Mouse (Mus musculus): ENCODE data around the gene Myo1a. TPM values are rescaled to one million over a fixed set of nuclear protein-coding genes. Genes with fewer than 3 reads are reported as not detected.

Gene Myo1a
- polyA plus RNA-seq, 1 experiment from 2014 or later: 0.19 TPM

DNA sequence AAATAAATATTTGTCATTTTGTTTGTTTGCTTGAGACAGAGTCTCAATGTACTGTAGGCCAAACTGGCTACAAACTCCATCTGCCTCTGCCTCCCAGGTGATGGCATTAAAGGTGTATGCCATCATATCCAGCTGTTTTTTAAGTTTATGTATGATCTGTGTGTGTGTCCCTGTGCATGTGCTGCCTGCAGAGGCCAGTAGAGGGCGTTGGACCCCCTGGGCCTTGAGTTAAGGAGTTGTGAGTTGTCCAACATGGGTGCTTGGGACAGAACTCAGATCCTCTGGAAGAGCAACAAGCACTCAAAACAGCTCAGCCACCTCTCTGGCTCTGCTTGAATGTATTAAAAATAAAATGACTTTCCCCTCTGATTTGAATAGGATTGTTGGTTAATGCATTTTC, 13.9 kb upstream of the Myo1a start:
- no peaks in the 10 kb centered on the region for H3K27me3 ChIP-seq (ENCODE audit: control insufficient read depth, insufficient read depth, low read depth, low read length)
- no peak overlapping the region for H3K27ac ChIP-seq (ENCODE audit: low read length)
- WGBS: 10% methylated on average over 1 of the region's 1 CpGs
- H3K4me3 ChIP-seq (ENCODE audit: low read length): no peak overlapping the region
- ATAC-seq (ENCODE audit: low read depth): no peak
- H3K9ac ChIP-seq (ENCODE audit: low read length): no peak overlapping the region
- no peaks in the 10 kb centered on the region for H3K4me1 ChIP-seq (replicated peaks; ENCODE audit: control insufficient read depth, insufficient read depth, low read length)
- no peak overlapping the region for H3K4me2 ChIP-seq (ENCODE audit: low read depth, low read length)
- H3K36me3 ChIP-seq (ENCODE audit: control insufficient read depth, insufficient read depth, low read length): peaks cover 13% of the 10 kb centered on the region
- H3K9me3 ChIP-seq (ENCODE audit: control insufficient read depth, low read length): no peaks in the 10 kb centered on the region

DNA sequence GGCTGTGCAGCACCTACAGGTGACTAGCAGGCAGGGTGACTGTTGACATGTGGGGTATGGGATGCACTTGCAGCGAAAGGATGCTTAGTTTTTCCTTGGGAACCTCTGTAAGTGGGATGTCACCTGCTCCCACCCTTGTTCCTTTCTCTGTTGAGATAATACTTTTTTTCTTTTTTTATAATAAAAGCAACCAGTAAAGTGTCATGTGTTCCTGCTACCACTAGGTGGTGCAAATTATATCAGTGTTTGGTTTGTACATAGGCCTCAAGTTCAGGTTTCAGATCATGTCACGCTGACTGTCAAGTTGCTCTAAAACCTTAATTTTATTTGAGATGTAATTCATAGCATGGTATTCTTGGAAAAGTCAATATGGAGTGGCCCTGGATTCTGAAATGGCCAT, 10.3 kb upstream of the Myo1a start:
- no peaks in the 10 kb centered on the region for H3K9me3 ChIP-seq (ENCODE audit: control insufficient read depth, low read length)
- no peak overlapping the region for H3K4me3 ChIP-seq (ENCODE audit: low read length)
- peaks cover 14% of the 10 kb centered on the region for H3K36me3 ChIP-seq (ENCODE audit: control insufficient read depth, insufficient read depth, low read length)
- no peak overlapping the region for H3K9ac ChIP-seq (ENCODE audit: low read length)
- H3K4me1 ChIP-seq (replicated peaks; ENCODE audit: control insufficient read depth, insufficient read depth, low read length): no peaks in the 10 kb centered on the region
- no peak overlapping the region for H3K27ac ChIP-seq (ENCODE audit: low read length)
- ATAC-seq (ENCODE audit: low read depth): no peak
- H3K4me2 ChIP-seq (ENCODE audit: low read depth, low read length): no peak overlapping the region
- WGBS: 42% methylated on average over 2 of the region's 2 CpGs
- H3K27me3 ChIP-seq (ENCODE audit: control insufficient read depth, insufficient read depth, low read depth, low read length): no peaks in the 10 kb centered on the region

DNA sequence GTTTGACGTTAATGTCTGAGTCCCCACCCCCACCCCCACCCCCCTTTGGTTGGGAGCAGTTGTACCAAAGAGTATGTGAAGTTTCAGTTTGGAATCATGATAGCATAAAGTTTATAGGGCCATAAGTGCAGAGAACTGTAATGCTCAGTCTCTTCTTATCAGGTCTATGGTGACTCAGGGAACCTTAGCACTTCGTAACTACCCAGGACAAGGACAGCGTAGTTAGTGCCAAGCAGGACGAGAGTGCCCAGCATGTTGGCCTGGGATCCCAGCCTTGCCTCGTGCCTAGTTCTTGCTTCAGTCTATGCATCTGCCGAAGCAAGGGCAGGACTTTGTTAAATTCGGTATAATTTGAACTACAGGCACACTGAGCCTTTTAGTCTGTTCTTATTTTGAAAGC, 9.2 kb upstream of the Myo1a start:
- ATAC-seq (ENCODE audit: low read depth): no peak
- no peaks in the 10 kb centered on the region for H3K9me3 ChIP-seq (ENCODE audit: control insufficient read depth, low read length)
- no peak overlapping the region for H3K27ac ChIP-seq (ENCODE audit: low read length)
- H3K4me1 ChIP-seq (replicated peaks; ENCODE audit: control insufficient read depth, insufficient read depth, low read length): no peaks in the 10 kb centered on the region
- H3K9ac ChIP-seq (ENCODE audit: low read length): no peak overlapping the region
- H3K27me3 ChIP-seq (ENCODE audit: control insufficient read depth, insufficient read depth, low read depth, low read length): no peaks in the 10 kb centered on the region
- H3K4me3 ChIP-seq (ENCODE audit: low read length): no peak overlapping the region
- 90% methylated on average over 7 of the region's 7 CpGs for WGBS
- H3K36me3 ChIP-seq (ENCODE audit: control insufficient read depth, insufficient read depth, low read length): peaks cover 14% of the 10 kb centered on the region
- no peak overlapping the region for H3K4me2 ChIP-seq (ENCODE audit: low read depth, low read length)

DNA sequence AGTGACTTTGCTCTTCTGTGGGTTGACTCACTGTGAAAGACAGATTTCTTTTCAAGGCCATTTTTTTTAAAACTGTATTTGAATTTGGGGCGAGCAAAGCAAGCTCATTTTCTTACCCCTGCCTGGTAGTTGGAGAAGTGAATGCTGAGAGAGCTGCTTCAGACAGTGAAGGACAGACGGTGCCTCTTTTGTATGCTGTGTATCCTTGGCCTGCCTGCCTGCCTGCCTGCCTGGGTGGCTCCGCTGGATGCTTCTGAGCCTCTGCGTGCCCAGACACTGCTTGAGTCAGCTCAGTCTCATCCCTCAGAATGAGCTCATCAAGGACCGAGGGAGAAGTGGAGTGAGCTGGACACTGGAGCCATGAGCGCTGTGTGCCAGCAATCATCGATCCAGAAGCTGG, 6.0 kb upstream of the Myo1a start:
- Histone ChIP-seq H3K4me3 (ENCODE audit: low read length) (no peak overlapping the region), H3K36me3 (ENCODE audit: control insufficient read depth, insufficient read depth, low read length) (peaks cover 11% of the 10 kb centered on the region; the same call in 1 of the 2 replicates), H3K9ac (ENCODE audit: low read length) (no peak overlapping the region), H3K9me3 (ENCODE audit: control insufficient read depth, low read length) (no peaks in the 10 kb centered on the region), H3K27ac (ENCODE audit: low read length) (no peak overlapping the region), H3K4me2 (ENCODE audit: low read depth, low read length) (no peak overlapping the region), H3K27me3 (ENCODE audit: control insufficient read depth, insufficient read depth, low read depth, low read length) (no peaks in the 10 kb centered on the region), H3K4me1 (replicated peaks; ENCODE audit: control insufficient read depth, insufficient read depth, low read length) (no peaks in the 10 kb centered on the region)
- no peak for ATAC-seq (ENCODE audit: low read depth)
- WGBS: 92% methylated on average over 7 of the region's 7 CpGs

DNA sequence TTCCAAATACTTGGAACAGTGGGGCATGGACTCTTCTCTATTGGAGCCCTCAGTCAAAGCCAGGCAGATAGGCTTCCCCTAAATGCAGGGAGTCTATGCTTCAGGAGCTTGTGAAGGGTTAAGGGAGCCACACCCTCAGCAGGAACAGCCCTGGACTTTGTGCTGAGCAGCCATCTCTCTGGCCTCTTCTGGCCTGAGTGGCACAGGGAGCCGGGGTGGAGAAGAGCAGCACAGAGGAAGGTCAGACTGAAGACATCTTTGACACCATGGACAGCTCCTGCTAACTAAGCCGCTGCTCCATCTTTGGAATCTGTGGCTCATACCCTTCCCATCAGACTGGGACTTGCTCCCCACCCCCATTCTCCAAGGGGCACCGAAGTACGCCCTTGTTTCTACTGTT, 1.7 kb upstream of the Myo1a start:
- Histone ChIP-seq H3K4me2 (ENCODE audit: low read depth, low read length) (no peak overlapping the region), H3K27ac (ENCODE audit: low read length) (no peak overlapping the region), H3K36me3 (ENCODE audit: control insufficient read depth, insufficient read depth, low read length) (no peaks in the 10 kb centered on the region), H3K9me3 (ENCODE audit: control insufficient read depth, low read length) (no peaks in the 10 kb centered on the region), H3K4me3 (ENCODE audit: low read length) (no peak overlapping the region), H3K4me1 (replicated peaks; ENCODE audit: control insufficient read depth, insufficient read depth, low read length) (no peaks in the 10 kb centered on the region; the same call in 1 of the 2 replicates), H3K27me3 (ENCODE audit: control insufficient read depth, insufficient read depth, low read depth, low read length) (no peaks in the 10 kb centered on the region), H3K9ac (ENCODE audit: low read length) (no peak overlapping the region)
- 34% methylated on average over 4 of the region's 4 CpGs for whole genome bisulfite sequencing
- ATAC-seq (ENCODE audit: low read depth): no peak

DNA sequence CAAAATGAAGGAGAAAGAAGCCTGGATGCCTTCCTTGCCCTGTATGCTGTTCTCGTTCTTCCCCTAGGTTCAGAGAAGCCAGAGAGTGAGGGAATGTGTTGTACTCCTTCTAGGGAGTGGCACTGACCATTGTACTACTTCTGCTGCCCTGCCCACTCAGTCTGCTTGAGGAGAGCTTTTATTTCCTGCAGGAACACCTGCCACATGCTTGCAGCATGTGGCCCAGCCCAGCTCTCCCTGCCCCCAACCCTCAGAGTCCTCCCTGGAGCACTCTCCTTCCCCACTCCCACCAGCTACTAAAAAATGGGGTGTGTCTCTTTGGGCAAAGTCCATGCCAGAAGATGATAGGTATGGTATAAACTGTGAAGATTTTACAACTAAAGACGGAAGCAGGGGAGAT, 677 bp upstream of the Myo1a start:
- Histone ChIP-seq H3K27me3 (ENCODE audit: control insufficient read depth, insufficient read depth, low read depth, low read length) (no peaks in the 10 kb centered on the region), H3K9ac (ENCODE audit: low read length) (no peak overlapping the region), H3K27ac (ENCODE audit: low read length) (no peak overlapping the region), H3K4me1 (replicated peaks; ENCODE audit: control insufficient read depth, insufficient read depth, low read length) (no peaks in the 10 kb centered on the region; the same call in 1 of the 2 replicates), H3K4me3 (ENCODE audit: low read length) (no peak overlapping the region), H3K4me2 (ENCODE audit: low read depth, low read length) (no peak overlapping the region), H3K36me3 (ENCODE audit: control insufficient read depth, insufficient read depth, low read length) (no peaks in the 10 kb centered on the region), H3K9me3 (ENCODE audit: control insufficient read depth, low read length) (no peaks in the 10 kb centered on the region)
- ATAC-seq (ENCODE audit: low read depth): no peak
- WGBS: 41% methylated on average over 2 of the region's 2 CpGs

DNA sequence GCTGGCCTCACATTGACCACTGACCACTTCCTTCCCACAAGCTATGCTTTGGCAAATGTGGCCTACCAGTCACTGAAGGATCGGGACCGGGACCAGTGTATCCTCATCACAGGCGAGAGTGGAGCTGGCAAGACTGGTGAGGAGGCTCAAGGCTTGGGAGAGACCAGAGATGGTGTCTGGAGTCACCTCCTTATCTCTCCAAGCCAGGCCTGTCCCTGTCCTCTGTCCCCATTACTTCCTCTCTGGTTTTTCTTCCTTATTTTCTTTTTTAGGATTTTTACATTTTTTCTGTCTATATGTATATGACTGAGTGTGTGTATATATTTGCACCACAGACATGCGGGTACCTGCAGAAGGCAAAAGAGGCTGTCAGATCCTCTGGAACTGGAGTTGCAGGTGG, 813 bp downstream of the Myo1a start:
- Histone ChIP-seq H3K36me3 (ENCODE audit: control insufficient read depth, insufficient read depth, low read length) (no peaks in the 10 kb centered on the region), H3K4me2 (ENCODE audit: low read depth, low read length) (no peak overlapping the region), H3K9me3 (ENCODE audit: control insufficient read depth, low read length) (no peaks in the 10 kb centered on the region), H3K4me3 (ENCODE audit: low read length) (no peak overlapping the region), H3K27me3 (ENCODE audit: control insufficient read depth, insufficient read depth, low read depth, low read length) (no peaks in the 10 kb centered on the region), H3K4me1 (replicated peaks; ENCODE audit: control insufficient read depth, insufficient read depth, low read length) (no peaks in the 10 kb centered on the region; the same call in 1 of the 2 replicates), H3K27ac (ENCODE audit: low read length) (no peak overlapping the region), H3K9ac (ENCODE audit: low read length) (no peak overlapping the region)
- no peak for ATAC-seq (ENCODE audit: low read depth)
- WGBS: 90% methylated on average over 4 of the region's 4 CpGs

DNA sequence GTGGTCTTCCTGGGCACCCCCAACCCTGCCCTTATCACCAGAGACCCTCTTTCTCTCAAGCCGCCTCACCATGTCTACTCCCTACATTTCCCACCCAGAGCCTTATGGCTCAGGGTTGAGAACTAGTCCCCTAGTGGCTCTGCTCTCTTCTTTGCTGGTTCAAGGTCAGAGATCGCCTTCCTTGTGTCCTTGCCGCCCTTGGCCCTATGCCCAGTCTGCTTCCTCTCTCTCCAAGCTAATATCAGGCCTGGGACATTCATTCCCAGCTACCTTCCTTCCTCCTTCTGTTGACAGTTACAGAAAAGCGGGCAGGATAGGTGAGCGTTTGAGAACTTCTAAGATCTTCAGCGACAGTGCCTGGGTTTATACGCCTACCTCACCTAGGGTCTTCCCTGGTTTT, 2.8 kb downstream of the Myo1a start:
- Histone ChIP-seq H3K9me3 (ENCODE audit: control insufficient read depth, low read length) (no peaks in the 10 kb centered on the region), H3K27me3 (ENCODE audit: control insufficient read depth, insufficient read depth, low read depth, low read length) (no peaks in the 10 kb centered on the region), H3K27ac (ENCODE audit: low read length) (no peak overlapping the region), H3K4me2 (ENCODE audit: low read depth, low read length) (no peak overlapping the region), H3K4me3 (ENCODE audit: low read length) (no peak overlapping the region), H3K36me3 (ENCODE audit: control insufficient read depth, insufficient read depth, low read length) (no peaks in the 10 kb centered on the region), H3K9ac (ENCODE audit: low read length) (no peak overlapping the region), H3K4me1 (replicated peaks; ENCODE audit: control insufficient read depth, insufficient read depth, low read length) (no peaks in the 10 kb centered on the region; the same call in 1 of the 2 replicates)
- ATAC-seq (ENCODE audit: low read depth): 0 out of 2 replicates have a peak, but pooled peaks have one; percentile 10
- 59% methylated on average over 7 of the region's 7 CpGs for WGBS

DNA sequence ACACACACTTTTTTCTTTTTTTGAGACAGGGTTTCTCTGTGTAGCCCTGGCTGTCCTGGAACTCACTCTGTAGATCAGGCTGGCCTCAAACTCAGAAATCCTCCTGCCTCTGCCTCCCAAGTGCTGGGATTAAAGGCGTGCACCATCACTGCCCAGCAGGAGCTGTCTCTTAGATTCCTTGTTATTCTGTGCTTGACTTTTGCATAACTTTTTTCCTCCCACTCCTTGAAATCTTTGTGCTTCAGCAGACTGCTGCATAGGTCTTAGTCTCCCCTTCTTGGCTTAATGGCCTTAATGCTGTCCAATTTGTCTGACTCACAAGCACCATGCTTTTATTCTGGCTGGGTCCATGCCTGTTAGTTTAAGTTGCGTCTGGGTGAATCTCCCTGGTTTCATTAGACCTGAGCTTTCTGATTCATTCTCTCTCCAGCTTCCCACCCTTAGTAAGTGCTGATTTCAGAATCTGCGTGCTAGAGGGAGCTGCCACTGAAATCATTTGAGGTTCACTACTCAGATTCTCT, 3.9 kb downstream of the Myo1a start:
- 77% methylated on average over 3 of the region's 3 CpGs for WGBS
- no peak for ATAC-seq (ENCODE audit: low read depth)
- no peaks in the 10 kb centered on the region for H3K27me3 ChIP-seq (ENCODE audit: control insufficient read depth, insufficient read depth, low read depth, low read length)
- no peaks in the 10 kb centered on the region for H3K36me3 ChIP-seq (ENCODE audit: control insufficient read depth, insufficient read depth, low read length)
- no peaks in the 10 kb centered on the region for H3K9me3 ChIP-seq (ENCODE audit: control insufficient read depth, low read length)
- no peak overlapping the region for H3K4me2 ChIP-seq (ENCODE audit: low read depth, low read length)
- H3K4me3 ChIP-seq (ENCODE audit: low read length): no peak overlapping the region
- no peak overlapping the region for H3K27ac ChIP-seq (ENCODE audit: low read length)
- H3K4me1 ChIP-seq (replicated peaks; ENCODE audit: control insufficient read depth, insufficient read depth, low read length): no peaks in the 10 kb centered on the region; the same call in 1 of the 2 replicates
- no peak overlapping the region for H3K9ac ChIP-seq (ENCODE audit: low read length)

DNA sequence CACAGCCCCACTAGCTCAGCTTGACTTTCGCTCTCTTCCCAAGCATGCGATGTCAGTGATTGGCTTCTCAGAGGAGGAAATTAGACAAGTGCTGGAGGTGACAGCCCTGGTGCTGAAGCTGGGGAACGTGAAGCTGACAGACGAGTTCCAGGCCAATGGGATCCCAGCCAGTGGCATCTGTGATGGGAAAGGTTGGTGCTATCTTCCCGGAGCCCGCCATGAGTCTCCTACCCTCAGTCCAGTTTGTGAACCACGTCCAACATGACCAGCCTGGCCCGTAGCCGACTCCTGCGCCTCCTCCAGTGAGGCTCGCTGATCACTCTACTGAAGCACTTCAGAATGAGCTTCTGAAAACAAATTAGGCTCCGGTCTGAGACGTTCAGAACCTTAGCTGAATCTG, 5.4 kb downstream of the Myo1a start:
- 58% methylated on average over 13 of the region's 13 CpGs for WGBS
- no peaks in the 10 kb centered on the region for H3K9me3 ChIP-seq (ENCODE audit: control insufficient read depth, low read length)
- no peak overlapping the region for H3K27ac ChIP-seq (ENCODE audit: low read length)
- H3K4me3 ChIP-seq (ENCODE audit: low read length): no peak overlapping the region
- H3K9ac ChIP-seq (ENCODE audit: low read length): no peak overlapping the region
- H3K36me3 ChIP-seq (ENCODE audit: control insufficient read depth, insufficient read depth, low read length): no peaks in the 10 kb centered on the region
- no peaks in the 10 kb centered on the region; the same call in 1 of the 2 replicates for H3K4me1 ChIP-seq (replicated peaks; ENCODE audit: control insufficient read depth, insufficient read depth, low read length)
- ATAC-seq (ENCODE audit: low read depth): no peak
- no peaks in the 10 kb centered on the region for H3K27me3 ChIP-seq (ENCODE audit: control insufficient read depth, insufficient read depth, low read depth, low read length)
- H3K4me2 ChIP-seq (ENCODE audit: low read depth, low read length): no peak overlapping the region

All from lung, embryonic 16.5 days (tissue).